8 mouse cellular contexts compared by ENCODE assay signal in genomic region chr17:12119675-12120074, GRCm38 (mm10). TPM values are rescaled to one million over a fixed set of nuclear protein-coding genes. Genes with fewer than 3 reads are reported as not detected.
DNase-seq lines count a peak whose midpoint lies in the region; ATAC-seq lines count a peak whose summit lies in the region.

No protein-coding gene starts in this region.

- H3K36me3 ChIP-seq in embryonic facial prominence, embryonic 11.5 days (replicated peaks; ENCODE audit: control insufficient read depth, insufficient read depth, low read depth, low read length) = no peaks in the 10 kb centered on the region; the same call in 1 of the 2 replicates
- no peaks in the 10 kb centered on the region for H3K36me3 ChIP-seq in lung, embryonic 15.5 days

- under 1% methylated on average over 12 of the region's 12 CpGs for WGBS in embryonic facial prominence, embryonic 11.5 days
- WGBS in lung, embryonic 15.5 days = under 1% methylated on average over 12 of the region's 12 CpGs

- no peaks in the 10 kb centered on the region for H3K27me3 ChIP-seq in embryonic facial prominence, embryonic 11.5 days (ENCODE audit: control insufficient read depth, insufficient read depth, low read length)
- no peaks in the 10 kb centered on the region for H3K27me3 ChIP-seq in lung, embryonic 15.5 days

- H3K9me3 ChIP-seq in embryonic facial prominence, embryonic 11.5 days (replicated peaks; ENCODE audit: control insufficient read depth, low read length) = no peaks in the 10 kb centered on the region
- no peaks in the 10 kb centered on the region for H3K9me3 ChIP-seq in lung, embryonic 15.5 days

- H3K9ac ChIP-seq in embryonic facial prominence, embryonic 11.5 days (replicated peaks; ENCODE audit: low read length) = peak overlapping the region; percentile 77
- H3K9ac ChIP-seq in lung, embryonic 15.5 days = peak overlapping the region; percentile 65

- no peaks in the 10 kb centered on the region for H3K4me1 ChIP-seq in embryonic facial prominence, embryonic 11.5 days (ENCODE audit: control insufficient read depth, insufficient read depth, low read length)
- H3K4me1 ChIP-seq in lung, embryonic 15.5 days = peaks cover 26% of the 10 kb centered on the region

- H3K27ac ChIP-seq in embryonic facial prominence, embryonic 11.5 days (replicated peaks; ENCODE audit: low read depth, low read length) = peak overlapping the region; percentile 96
- H3K27ac ChIP-seq in lung, embryonic 15.5 days = peak overlapping the region; percentile 96

- intact Hi-C loops in gastrocnemius, postnatal 36 days (cut with DNase I) = no loop called here

- peak overlapping the region; percentile 87 for H3K4me2 ChIP-seq in embryonic facial prominence, embryonic 11.5 days (ENCODE audit: low read depth, low read length)
- H3K4me2 ChIP-seq in lung, embryonic 15.5 days = peak overlapping the region; percentile 97

- peak; percentile 19; the same call in 1 of the 2 replicates for ATAC-seq in embryonic facial prominence, embryonic 11.5 days (replicated peaks; ENCODE audit: insufficient number of reproducible peaks, low FRiP score, low TSS enrichment, low read depth)
- ATAC-seq in lung, embryonic 15.5 days (ENCODE audit: borderline replicate concordance, extremely low read depth, low FRiP score, low TSS enrichment) = peak; percentile 41; the same call in 1 of the 2 replicates

- peak overlapping the region; percentile 64 for H3K4me3 ChIP-seq in embryonic facial prominence, embryonic 11.5 days (ENCODE audit: low read depth, low read length)
- H3K4me3 ChIP-seq in lung, embryonic 15.5 days = peak overlapping the region; percentile 72

- DNase-seq in CD4-positive, CD25-positive, alpha-beta regulatory T cell, adult 2 months (ENCODE audit: low read depth, low spot score) = peak; percentile 75
- peak; percentile 12 for DNase-seq in MEL-GATA-1-ER (ENCODE audit: extremely low read depth, low read depth)
- DNase-seq in embryonic facial prominence, embryonic 11.5 days (ENCODE audit: low spot score) = peak; percentile 83
- DNase-seq in heart, postnatal 4 days = peak; percentile 49
- DNase-seq in layer of hippocampus, adult 11-12 months (ENCODE audit: low spot score) = peak; percentile 70
- peak; percentile 57 to 70 for DNase-seq in right cerebral cortex, adult 2 months (ENCODE audit: low spot score in 2 of 2)
- no peak for DNase-seq in gastrocnemius, postnatal 36 days

RNA-seq across cellular contexts. Expression of gene Agpat4, which starts 1.2 kb away (rescaled TPM):
- 17.5 and 21.0 TPM in 2 replicates for polyA plus RNA-seq in embryonic facial prominence, embryonic 11.5 days (2014; fragmentation: Nextera tagmentation; extraction: Ambion mirVana)
- 1 to 10 TPM; 7.8 to 8.9 TPM for total RNA-seq in heart, postnatal 4 days (2021)
- 38.8 and 43.7 TPM in 2 replicates for polyA plus RNA-seq in lung, embryonic 15.5 days (2015; fragmentation: Nextera tagmentation; extraction: Ambion mirVana)
- total RNA-seq in gastrocnemius, postnatal 36 days (2021) = 1 to 10 TPM; 1.9 to 2.8 TPM

Comparison
In these comparisons a context has a peak if more than half of its experiments do, and no peak if none do; other contexts are left out.
1. DNase-seq: peak in CD4-positive, CD25-positive, alpha-beta regulatory T cell, adult 2 months (single experiment), MEL-GATA-1-ER (single experiment), embryonic facial prominence, embryonic 11.5 days (single experiment), heart, postnatal 4 days (single experiment), layer of hippocampus, adult 11-12 months (single experiment) and right cerebral cortex, adult 2 months (2 of 2); none in gastrocnemius, postnatal 36 days (0 of 2).